Mouse (Mus musculus) gastrocnemius, adult 2 months (tissue): ENCODE measurements around the gene Appl2. TPM values are rescaled to one million over a fixed set of nuclear protein-coding genes. Genes with fewer than 3 reads are reported as not detected.

Experiments
- DNase-seq: peaks from one replicate; pipeline ENCODE4 v3.0.0; 2022
- H3K27ac ChIP-seq: fragments of 200-600 bp; 2 replicates; pipeline ENCODE4 v1.8.1; 2022; ENCODE audit warnings: mild to moderate bottlenecking
- H3K4me3 ChIP-seq: fragments of 200-600 bp; 2 replicates; pipeline ENCODE4 v1.8.1; 2022; ENCODE audit warnings: mild to moderate bottlenecking, moderate library complexity
- CTCF ChIP-seq: fragments of 200-600 bp; IDR thresholded peaks from 2 replicates; pipeline ENCODE4 v1.8.1; 2022; ENCODE audit warnings: antibody characterized with exemption, mild to moderate bottlenecking, moderate library complexity
- intact Hi-C: fragments of 180-260 bp; cut with DNase I; formaldehyde crosslinking; loops from one replicate; pipeline ENCODE4 v1.15.1; 2025
- total RNA-seq, 2 experiments: library from RNA; stranded (reverse); gene quantifications; 2 replicates each; pipeline ENCODE4 v1.2.3; 2021

Appl2 gene
- total RNA-seq, 2 experiments from 2014 or later = 19.3 to 21.0 TPM

DNA sequence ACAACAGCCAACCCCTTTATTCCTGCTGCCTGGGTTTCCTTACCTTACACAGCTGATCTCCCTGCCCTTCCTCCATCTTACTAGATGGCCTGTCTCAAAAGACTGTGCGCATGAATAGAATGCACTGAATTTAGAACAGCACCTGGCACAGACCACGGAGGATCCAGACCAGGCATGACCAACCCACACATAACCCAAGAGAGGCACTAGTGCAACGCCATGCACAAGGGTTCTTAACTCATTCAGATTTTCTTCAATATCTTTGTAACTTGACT, 2.9 kb downstream of the Appl2 start:
- Histone ChIP-seq H3K4me3 (no peak overlapping the region), H3K27ac (no peak overlapping the region; the same call in 1 of the 2 replicates)
- intact Hi-C loops = loop anchor here (5.0 kb wide), 2 partner anchors 82 to 103 kb away; partner anchors contain the start of gene Washc4
- DNase-seq = no peak
- no peak for TF ChIP-seq CTCF

DNA sequence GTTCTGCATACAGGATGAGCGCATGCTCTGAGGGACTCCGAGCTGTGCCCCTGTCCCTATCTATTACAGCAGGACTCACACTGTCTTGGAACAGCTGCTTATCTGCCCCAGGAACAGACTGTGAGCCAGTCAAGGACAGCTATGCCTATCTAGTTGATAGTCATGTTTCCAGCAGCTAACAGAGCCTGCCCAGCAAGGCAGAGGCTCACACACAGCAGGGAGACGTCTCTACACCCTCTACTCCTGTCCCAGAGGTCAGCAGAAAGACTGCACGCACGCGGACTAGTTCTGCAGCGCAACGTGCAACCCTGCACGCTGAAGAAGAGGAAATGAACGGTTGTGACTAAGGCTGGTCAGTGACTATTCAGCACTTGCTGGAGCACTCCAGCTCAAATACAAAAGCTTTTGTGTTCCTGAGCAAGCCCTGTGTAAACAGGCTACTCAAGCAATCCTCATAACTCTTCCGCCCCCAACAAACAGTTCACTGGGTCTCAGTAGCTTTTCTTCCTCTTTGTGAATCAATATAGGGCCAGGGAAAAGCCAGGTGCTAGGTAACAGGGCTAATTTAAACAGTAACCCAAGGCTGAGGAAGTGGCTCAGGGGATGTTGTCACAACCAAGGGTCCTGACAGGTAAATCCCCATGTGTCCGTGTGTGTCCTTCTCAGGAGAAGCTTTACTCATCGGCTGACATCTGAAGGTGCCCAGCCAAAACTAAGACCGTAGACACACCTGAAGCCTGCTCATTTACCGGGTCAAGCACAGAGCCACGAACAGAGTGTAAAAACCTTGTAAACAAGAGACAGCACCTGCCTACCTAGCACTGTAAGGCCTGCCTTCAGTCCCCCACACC, 3.4 kb downstream of the Appl2 start:
- no peak for DNase-seq
- Histone ChIP-seq H3K27ac (peak overlapping the region; percentile 48), H3K4me3 (no peak overlapping the region)
- TF ChIP-seq CTCF = no peak
- intact Hi-C loops = loop anchor here (5.0 kb wide), 2 partner anchors 82 to 103 kb away; partner anchors contain the start of gene Washc4

DNA sequence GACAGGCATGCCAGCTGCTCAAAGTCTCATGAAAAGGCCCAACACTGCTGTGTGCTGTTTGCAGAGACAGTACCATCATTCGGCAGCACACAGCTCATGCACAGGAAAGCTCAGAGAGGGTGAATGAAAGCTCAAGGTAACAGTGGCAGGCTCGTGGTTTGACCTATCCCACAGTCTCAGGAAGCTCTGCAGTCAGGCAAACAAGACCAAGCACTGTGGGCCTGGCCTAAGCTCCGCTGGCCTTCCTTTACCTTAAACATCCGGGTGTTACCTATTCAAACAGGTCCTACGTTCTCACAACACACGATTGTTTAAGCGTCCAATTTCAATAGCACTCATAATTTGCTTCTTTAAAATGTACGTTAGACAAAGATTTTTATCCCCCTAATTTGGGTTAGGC, 4.4 kb downstream of the Appl2 start:
- no peak for DNase-seq
- intact Hi-C loops = no loop called here
- no peak overlapping the region for H3K4me3 ChIP-seq
- no peak overlapping the region for H3K27ac ChIP-seq
- TF ChIP-seq CTCF = no peak

DNA sequence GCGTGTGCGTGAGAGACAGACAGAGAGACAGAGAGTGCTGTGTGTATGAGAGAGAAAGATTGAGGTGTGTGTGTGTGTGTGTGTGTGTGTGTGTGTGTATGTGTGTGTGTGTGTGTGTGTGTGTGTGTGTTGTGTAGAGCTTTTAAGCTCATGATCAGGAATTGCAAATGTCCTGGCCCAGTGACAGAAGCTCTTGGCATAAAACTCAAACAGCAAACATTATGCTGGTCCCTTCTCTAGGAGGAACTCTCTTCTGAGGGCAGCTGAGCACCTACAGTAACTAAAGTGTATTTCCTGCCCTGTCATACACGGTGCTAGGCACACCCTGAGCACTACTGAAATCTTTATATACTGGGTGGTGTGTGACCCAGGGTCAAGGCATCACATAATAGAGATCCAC, 6.9 kb downstream of the Appl2 start:
- no peak for TF ChIP-seq CTCF
- DNase-seq = no peak
- intact Hi-C loops = no loop called here
- H3K4me3 ChIP-seq = no peak overlapping the region
- H3K27ac ChIP-seq = peak overlapping the region; percentile 43; the same call in 1 of the 2 replicates

DNA sequence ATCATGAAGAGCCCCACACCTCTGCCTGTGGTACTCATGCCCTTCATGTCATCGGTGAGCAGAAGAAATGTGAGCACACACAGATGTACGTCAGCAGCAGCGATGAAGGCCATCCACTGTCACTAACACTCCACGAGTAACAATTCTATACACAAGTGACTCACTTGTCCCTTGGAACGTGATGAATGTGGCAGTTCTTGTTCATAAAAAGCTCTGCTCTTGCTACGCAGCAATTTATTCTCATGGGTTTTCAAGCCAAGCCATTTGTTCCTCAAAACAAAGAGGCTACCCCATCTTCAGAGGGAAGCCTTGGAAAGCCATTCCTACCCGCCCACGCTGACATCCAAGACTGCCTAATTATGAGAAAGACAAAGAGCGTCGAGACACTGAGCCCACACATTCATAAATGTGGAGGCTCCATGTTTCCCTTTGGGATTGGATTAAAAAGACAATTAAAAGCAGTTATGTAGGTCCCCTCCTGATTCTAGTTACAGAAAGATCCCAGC, 8.6 kb downstream of the Appl2 start:
- no peak for TF ChIP-seq CTCF
- Histone ChIP-seq H3K4me3 (no peak overlapping the region), H3K27ac (no peak overlapping the region)
- DNase-seq = no peak
- intact Hi-C loops = no loop called here

DNA sequence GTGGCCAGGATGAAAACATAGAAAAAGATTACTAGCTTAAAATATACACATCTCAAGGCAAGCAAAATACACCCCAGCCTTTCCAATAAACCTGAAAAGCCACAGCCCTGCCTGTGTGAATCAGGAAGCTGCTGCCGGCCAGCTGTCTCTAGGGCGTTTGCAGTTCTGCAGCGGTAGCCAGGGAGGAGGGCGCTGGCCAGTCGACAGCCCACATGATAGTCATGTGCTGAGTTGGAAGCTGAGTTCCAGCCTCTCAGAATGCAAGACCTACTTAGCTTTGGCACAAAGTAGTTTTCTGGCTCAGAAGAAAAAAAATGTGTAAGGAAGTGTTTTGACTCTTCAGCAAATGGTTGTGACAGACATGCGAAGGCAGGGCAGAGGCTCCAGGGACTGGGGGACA, 11.2 kb downstream of the Appl2 start:
- H3K27ac ChIP-seq = peak overlapping the region; percentile 86
- peak overlapping the region; percentile 51 for H3K4me3 ChIP-seq
- intact Hi-C loops = no loop called here
- peak; percentile 94 for DNase-seq
- no peak for TF ChIP-seq CTCF

DNA sequence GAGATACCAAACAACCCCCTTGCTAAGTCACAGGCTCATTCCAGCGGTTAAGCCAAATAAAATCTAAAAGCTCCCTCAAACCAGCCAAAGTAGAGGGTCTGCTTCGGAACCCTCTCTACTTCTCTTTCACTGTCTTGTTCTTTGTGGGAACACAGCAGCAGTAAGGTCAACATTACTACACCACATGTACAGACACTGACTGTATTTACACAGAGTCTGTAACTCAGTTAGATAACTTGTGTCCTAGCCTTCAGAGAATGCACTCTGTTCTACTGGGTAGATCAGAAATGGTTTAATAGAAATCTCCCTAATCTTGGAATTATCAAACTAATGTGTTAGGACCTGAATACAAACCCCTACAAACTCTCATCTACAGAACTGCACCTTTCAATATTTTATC, 12.3 kb downstream of the Appl2 start:
- no peak overlapping the region for H3K4me3 ChIP-seq
- intact Hi-C loops = no loop called here
- no peak for DNase-seq
- H3K27ac ChIP-seq = 0 out of 2 replicates have a peak overlapping the region, but pooled peaks have one; percentile 86
- no peak for TF ChIP-seq CTCF

DNA sequence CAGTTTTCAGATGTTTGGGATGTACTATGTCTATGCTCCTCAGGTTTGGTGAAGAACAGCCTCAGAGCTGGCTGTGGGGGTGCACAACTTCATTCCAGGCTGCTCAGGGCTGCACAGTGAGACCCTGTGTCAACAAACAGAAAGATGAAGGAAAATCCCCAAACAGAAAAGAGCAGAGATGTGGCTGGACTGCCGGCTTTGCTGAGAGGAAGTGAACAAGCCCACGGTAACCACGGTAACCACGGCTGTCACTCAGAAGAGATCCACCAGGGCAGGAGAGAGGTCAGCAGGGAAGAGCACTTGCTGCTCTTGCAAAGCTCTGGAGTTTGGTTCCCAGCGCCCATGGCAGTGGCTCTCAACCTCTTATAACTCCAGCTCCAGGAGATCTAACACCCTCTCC, 14.1 kb downstream of the Appl2 start:
- intact Hi-C loops = no loop called here
- H3K4me3 ChIP-seq = no peak overlapping the region
- peak; percentile 40 for DNase-seq
- TF ChIP-seq CTCF = no peak
- peak overlapping the region; percentile 28; the same call in 1 of the 2 replicates for H3K27ac ChIP-seq

DNA sequence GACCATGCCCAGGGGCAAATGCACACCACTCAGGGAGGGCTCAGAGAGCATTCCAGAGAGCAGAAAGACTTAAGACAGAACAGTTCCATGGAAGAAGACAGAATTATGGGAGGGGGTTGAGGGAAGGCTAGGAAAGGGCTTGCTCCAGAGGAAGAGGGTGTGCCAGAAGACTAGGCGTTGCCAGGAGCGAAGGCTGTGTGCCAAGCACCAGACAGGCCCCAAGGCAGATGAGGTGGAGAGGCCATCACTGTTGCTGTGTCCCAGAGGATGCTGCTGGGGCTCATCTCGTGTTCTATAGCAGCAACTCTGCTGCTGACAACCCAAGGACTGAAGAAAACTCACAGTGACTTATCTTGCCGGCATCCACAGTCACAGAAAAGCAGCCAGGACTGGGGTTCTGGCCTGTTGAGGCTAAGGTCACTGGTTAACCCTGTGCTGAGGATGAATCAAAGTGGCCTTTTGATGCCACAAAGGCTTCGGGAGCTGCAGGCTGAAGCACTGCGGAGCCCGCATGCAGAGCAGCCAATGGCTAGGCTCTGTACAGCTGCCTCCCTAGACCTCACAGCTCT, 15.6 kb downstream of the Appl2 start:
- no peak for TF ChIP-seq CTCF
- H3K4me3 ChIP-seq = no peak overlapping the region
- H3K27ac ChIP-seq = no peak overlapping the region
- intact Hi-C loops = no loop called here
- DNase-seq = no peak

DNA sequence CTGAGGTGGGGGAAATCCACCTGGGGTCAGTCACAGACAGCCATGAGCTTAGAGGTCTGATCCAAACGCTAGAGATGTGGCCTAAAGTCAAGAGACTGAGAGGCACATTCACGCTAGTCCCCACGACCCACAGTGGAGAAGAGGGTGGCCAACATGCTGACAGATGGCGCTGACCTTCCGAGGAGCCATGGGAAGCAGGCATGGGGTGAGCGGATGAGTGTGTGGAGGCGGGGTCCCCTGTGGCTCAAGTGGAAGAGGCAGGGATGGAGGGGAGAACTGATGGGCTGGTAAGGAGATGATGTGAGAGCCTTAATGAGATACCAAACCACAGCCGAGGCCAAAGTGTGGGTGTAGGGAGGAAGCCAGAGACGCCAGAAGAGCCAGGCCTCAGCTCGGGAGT, 16.8 kb downstream of the Appl2 start:
- intact Hi-C loops = no loop called here
- no peak overlapping the region for H3K4me3 ChIP-seq
- TF ChIP-seq CTCF = no peak
- H3K27ac ChIP-seq = no peak overlapping the region
- DNase-seq = no peak

DNA sequence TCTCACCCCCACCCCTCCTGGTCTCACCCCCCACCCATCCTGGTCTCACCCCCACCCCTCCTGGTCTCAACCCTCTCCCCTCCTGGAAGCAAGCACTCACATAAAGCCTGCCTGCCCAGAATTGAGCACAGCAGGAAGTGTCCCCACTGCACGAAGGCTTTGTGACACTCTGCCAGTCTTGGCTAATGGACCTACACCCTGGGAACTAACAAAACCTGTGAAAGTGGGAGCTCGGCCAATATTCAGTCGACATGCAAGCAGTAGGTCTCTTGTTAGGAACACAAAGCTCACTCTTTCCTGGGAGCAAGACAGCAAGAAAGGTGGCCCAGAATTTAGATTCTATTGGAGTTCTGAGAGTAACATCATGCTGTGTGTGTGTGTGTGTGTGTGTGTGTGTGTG, 17.6 kb downstream of the Appl2 start:
- no peak overlapping the region for H3K27ac ChIP-seq
- no peak for DNase-seq

DNA sequence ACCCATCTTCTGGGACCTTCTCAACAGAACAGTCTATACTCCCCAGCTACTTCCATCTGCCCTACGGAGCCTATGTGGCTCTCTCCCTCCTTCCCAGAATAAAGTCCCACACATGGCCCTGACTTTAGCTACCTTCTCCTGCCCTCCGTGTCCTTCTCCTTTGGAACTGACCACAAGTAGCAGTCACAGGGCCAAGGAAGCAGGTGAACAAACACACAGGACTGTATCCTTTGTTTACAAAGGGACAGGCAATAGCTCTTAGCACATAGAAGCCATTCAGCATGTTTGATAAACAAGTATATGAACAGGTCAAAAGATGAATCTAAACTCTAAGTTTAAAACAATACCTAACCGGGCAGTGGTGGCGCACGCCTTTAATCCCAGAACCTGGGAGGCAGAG, 18.7 kb downstream of the Appl2 start:
- no peak for DNase-seq
- intact Hi-C loops = no loop called here
- Histone ChIP-seq H3K27ac (no peak overlapping the region), H3K4me3 (no peak overlapping the region)
- TF ChIP-seq CTCF = no peak

More for the DNA sequence above, 17.6 kb downstream of the Appl2 start:
- intact Hi-C loops = no loop called here
- H3K4me3 ChIP-seq = no peak overlapping the region
- TF ChIP-seq CTCF = no peak

DNA sequence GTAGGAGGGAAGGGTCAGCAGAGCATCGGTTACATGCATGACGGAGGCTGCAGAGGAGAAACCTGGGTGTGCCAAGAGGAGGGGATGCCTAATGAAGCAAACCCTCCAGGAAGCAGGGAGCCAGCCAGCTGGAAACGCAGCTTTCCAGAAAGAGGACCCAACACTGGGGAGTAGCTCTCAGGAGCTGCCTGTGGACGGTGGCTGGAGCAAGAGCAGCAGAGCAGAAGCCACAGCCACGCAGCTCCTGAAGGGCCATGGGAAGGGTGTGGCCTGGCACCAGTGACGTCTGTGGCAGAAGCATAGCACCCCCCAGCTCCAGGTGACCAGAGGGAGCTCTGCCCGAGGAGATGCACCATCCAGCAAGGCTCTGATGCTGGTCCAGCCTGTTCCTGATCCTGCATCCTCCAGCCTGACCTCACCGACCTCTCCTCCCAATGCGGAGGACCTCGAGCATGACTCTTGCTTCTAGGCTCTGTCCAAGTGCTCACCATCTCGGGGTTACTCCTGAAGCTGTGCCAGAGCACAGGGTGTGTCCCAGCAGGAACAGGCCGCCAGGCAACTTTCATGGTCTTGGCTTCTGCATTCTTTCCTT, 19.3 kb downstream of the Appl2 start:
- TF ChIP-seq CTCF = no peak
- H3K4me3 ChIP-seq = no peak overlapping the region
- H3K27ac ChIP-seq = peak overlapping the region; percentile 28; the same call in 1 of the 2 replicates
- DNase-seq = peak; percentile 62
- intact Hi-C loops = no loop called here
